Mouse (Mus musculus) left cerebral cortex, postnatal 4 days (tissue): ENCODE measurements around the gene Gm266. TPM values are rescaled to one million over a fixed set of nuclear protein-coding genes. Genes with fewer than 3 reads are reported as not detected.

Experiments
- DNase-seq: peaks from one replicate; pipeline ENCODE4 v3.0.0-alpha.2; 2022
- intact Hi-C: fragments of 180-260 bp; cut with DNase I; formaldehyde crosslinking; loops from one replicate; pipeline ENCODE4 v1.15.1; 2025
- total RNA-seq, 2 experiments: library from RNA; stranded (reverse); gene quantifications; 2 replicates each; pipeline ENCODE4 v1.2.3; 2021

Gene Gm266
- total RNA-seq, 2 experiments from 2014 or later, result 2.2 to 2.8 TPM

DNA sequence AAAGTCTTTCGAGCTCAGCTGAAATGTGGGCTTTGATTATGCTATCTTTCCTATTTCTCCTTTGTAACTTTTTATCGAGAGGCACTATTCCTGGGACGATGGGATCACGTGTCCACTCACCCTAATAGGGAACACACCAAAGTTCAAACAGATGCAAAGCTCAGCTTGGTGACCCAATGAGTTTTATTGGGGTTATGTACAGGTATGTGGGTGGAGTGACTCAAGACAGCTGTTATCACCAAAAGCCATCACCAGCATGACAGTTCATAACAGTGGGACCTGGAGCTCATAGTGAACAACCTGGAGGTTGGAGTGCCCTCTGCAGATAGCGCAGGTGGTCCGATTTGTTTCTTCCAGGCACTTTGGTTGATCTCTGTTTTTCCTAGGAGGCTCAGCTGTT is 46.8 kb downstream of the Gm266 start:
- DNase-seq, result no peak
- intact Hi-C loops, result no loop called here

DNA sequence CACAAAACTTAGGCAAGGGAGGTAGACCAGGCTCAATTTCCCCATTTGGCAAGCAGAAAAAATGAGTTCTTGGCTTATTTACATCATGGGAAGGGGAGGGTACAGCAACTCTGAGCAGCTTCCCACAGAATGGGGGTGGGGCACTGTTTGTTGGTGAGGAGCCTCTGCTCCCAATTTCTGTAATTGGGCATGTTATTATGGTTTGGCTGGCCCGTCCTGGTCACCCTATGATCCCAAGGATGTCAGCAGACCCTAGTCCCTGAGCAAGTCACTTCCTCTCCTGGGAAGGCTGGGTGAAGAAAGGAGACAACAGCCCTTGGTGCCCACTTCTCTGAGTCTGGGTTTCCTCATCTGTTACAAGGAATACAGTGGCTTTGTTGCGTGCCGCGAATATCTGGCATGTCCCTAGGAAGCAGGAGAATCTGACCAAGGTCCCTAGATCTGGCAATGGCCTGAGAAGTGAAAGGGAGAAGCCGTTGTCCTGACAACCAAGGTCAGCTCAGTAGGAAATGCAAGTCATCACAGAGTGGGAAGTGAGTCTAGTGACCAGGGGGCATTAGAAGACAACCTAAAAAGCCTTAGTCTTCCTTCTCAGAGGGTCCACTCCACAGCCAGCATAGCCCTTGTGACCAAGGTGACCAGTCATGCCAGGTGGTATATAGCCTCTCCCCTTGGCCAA is 48.3 kb downstream of the Gm266 start:
- intact Hi-C loops, result no loop called here

GRCm38 (mm10) chr12:111436640-111437039 is 49.0 kb downstream of the Gm266 start:
- no peak for DNase-seq

More for the DNA sequence above, 48.3 kb downstream of the Gm266 start:
- no peak for DNase-seq

DNA sequence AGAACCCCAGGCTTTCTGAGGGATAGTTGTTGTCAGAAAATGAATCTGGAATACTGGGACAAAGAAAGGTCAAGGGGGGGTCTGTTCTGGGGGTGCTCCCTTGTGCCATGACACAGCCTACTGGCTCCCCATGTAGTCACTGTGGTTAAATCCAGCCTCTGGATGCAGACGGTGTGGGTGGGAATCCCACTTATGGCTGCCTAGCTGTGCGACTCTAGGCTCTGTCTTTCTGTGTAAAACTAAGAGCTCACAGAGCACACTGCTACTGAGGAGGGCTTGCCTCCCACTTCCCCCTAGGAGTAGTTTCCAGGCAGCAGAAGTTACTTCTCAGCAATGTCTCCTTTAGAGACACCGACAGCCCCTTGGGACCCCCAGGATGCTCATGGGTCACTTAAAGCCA is 49.5 kb downstream of the Gm266 start:
- no peak for DNase-seq
- intact Hi-C loops, result no loop called here

More at GRCm38 (mm10) chr12:111436640-111437039, 49.0 kb downstream of the Gm266 start:
- intact Hi-C loops, result no loop called here

DNA sequence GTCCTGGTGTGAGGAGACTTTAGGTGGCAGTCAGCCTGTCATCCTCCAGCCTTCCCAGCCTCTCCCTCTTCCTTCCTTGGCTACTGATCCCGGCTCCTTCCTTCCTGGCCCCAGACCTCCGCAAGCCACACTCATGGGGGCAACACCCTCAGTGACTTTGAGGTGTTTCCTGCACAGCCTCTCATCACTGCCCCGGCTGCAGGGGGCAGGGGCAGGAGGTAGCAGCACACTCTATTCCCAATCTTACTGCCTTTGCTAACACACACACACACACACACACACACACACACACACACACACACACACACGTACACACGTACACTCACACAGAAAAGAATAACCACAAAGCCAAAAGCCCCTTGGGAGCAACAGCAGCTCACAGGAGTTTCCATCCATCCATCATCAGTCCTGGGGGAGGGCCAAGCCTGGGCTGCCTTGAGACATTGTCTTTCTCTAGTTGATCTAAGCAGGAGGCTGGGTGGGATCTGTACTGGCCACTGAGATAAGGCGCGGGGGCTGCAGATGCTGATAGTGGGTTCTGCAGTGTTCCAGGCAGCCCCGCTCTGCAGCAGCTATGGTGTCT is 50.8 kb downstream of the Gm266 start:
- intact Hi-C loops, result no loop called here

More for the DNA sequence above, 50.8 kb downstream of the Gm266 start:
- no peak for DNase-seq

Other genes with a start within 250 kb of the Gm266 start
- 10 to 100 TPM; 15.9 to 16.3 TPM for gene Amn, start 214.7 kb downstream of the Gm266 start, total RNA-seq
- gene Cdc42bpb, start 108.1 kb downstream of the Gm266 start, total RNA-seq, result 100 to 1,000 TPM; 153 to 168 TPM
- gene Lbhd2, start 79.0 kb downstream of the Gm266 start, total RNA-seq, result 1 to 10 TPM; 1.4 to 4.0 TPM
- 1 to 10 TPM in 1 of 2 experiments, under 1 TPM in 1; 0.62 to 1.6 TPM for gene Exoc3l4, start 68.8 kb downstream of the Gm266 start, total RNA-seq
- gene Tnfaip2, start 43.4 kb downstream of the Gm266 start, total RNA-seq, result under 1 TPM; 0.38 to 0.50 TPM
- gene Eif5, start 52.2 kb upstream of the Gm266 start, total RNA-seq, result 100 to 1,000 TPM; 270 to 278 TPM
- 100 to 1,000 TPM; 139 to 141 TPM for gene Mark3, start 88.7 kb upstream of the Gm266 start, total RNA-seq
- 100 to 1,000 TPM; 638 to 668 TPM for gene Ckb, start 186.5 kb upstream of the Gm266 start, total RNA-seq
- gene Trmt61a, start 192.3 kb upstream of the Gm266 start, total RNA-seq, result 10 to 100 TPM; 21.3 to 22.0 TPM
- 10 to 100 TPM; 42.0 to 43.6 TPM for gene Bag5, start 227.4 kb upstream of the Gm266 start, total RNA-seq
- gene Apopt1, start 227.4 kb upstream of the Gm266 start, total RNA-seq, result 10 to 100 TPM; 27.0 to 33.0 TPM